Mouse (Mus musculus): ENCODE measurements around the gene Gpr85. TPM values are rescaled to one million over a fixed set of nuclear protein-coding genes. Genes with fewer than 3 reads are reported as not detected.
A peak's percentile ranks its signal among the peaks of the same experiment; 100 is the strongest.

The Gpr85 gene
- 60.2 and 65.0 TPM in 2 replicates for polyA plus RNA-seq (2015; fragmentation: Nextera tagmentation; extraction: Ambion mirVana)

DNA sequence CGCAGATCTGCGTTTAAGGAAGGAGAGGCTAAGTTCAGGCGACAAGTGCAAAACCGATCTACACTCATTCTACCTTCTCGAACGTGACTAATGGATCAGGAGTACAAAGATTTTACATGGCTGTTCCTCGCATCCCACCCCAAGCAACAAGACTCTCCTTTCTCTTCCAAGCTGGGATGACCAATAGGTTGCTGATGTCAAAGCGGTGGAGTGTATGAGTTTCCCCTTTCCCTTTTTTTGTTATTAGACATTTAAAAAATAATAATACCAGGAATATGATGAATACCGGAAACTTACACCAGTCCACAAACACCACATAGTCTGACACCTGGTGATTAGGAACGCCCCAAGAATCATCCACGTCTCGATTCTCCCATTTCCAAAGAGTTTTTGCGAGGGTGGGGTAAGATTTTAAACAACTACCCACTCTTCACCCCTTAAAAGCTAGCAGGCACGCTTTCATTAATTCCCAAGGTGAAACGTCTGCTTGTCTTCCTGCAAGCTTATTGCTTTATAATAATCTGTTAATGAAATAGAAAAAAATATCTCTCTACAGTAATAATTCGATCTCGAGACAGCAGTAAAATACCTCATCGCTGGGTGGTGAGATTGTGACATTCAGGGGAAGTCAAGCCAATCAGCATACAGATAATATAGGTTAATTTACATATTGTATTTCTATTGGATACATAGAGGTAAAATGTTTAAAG lies at the start of gene Gpr85:
Gene Gpr85 (minus strand): TSS at position 598 of the 710 bp plus-strand sequence.
- peak; percentile 22 for ATAC-seq
- H3K4me3 ChIP-seq, result peak within 1 kb of the TSS; percentile 65
- 40% methylated on average over 18 of the region's 18 CpGs for WGBS
- peaks cover 16% of the 10 kb centered on the region for H3K4me1 ChIP-seq
- no peaks in the 10 kb centered on the region for H3K36me3 ChIP-seq (ENCODE audit: poor library complexity, severe bottlenecking)
- peak within 1 kb of the TSS; percentile 74 for H3K4me2 ChIP-seq
- H3K9ac ChIP-seq, result peak within 1 kb of the TSS; percentile 94
- H3K27ac ChIP-seq, result peak within 1 kb of the TSS; percentile 98
- H3K27me3 ChIP-seq, result no peaks in the 10 kb centered on the region
- no peaks in the 10 kb centered on the region for H3K9me3 ChIP-seq (replicated peaks)

DNA sequence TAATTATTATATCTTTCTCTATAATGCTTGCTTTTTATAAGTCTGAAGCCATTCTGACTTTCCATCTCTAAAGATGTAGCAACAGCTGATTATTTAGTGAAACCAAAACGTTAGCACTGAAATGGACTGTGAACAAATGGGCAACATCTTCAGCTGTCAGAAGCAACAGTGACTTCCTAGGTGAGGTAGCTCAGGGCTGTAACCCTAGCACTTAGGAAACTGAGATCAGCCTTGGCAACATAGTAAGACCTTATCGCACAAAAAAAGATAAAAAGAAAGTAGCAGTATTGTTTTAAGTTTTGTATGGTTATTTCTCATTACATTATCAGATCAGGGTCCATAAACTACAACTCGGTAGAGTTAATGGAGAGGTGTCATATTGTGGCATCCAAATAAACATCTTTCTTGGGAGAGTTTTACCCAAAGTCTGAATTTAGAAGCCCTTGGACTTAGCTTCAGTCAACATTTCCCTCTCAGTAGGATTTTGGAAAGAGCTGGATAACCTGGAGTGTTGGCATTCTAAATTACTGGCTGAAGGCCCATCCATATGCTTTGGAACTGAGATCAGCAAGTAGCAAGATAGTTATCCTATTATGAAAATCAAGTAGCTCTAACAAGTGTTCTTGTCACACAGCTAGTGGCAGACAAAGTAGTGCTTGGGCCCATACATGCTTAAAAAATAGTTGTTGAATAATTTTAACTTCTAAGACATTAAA lies 45.3 kb upstream of the Gpr85 start:
- Histone ChIP-seq H3K36me3 (ENCODE audit: poor library complexity, severe bottlenecking) (no peaks in the 10 kb centered on the region), H3K27ac (no peak overlapping the region), H3K9ac (no peak overlapping the region), H3K27me3 (no peaks in the 10 kb centered on the region), H3K4me2 (no peak overlapping the region), H3K9me3 (replicated peaks) (no peaks in the 10 kb centered on the region), H3K4me3 (no peak overlapping the region), H3K4me1 (no peaks in the 10 kb centered on the region)
- no peak for ATAC-seq
- WGBS, result 92% methylated on average over 3 of the region's 3 CpGs

DNA sequence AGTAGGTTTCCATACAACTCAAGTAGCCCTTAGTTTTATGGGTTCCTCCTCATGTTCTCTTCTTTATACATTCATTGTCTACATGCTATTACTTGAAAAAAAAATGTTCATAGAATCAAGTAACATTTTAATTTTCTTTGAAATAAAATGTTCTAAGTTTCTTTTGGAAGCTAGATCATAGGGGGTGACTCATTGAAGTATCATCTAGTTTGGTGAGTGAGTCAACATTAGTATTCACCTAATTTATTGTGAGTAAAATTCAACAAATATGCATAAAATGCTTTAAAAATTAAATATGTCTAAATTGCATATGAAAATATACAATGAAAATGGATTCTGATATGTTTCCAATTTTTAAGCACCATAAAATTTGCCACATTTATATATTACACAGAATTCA lies 43.2 kb upstream of the Gpr85 start:
- H3K36me3 ChIP-seq (ENCODE audit: poor library complexity, severe bottlenecking), result no peaks in the 10 kb centered on the region
- no peak overlapping the region for H3K4me3 ChIP-seq
- H3K27me3 ChIP-seq, result no peaks in the 10 kb centered on the region
- H3K27ac ChIP-seq, result no peak overlapping the region
- no peaks in the 10 kb centered on the region for H3K4me1 ChIP-seq
- no peak overlapping the region for H3K4me2 ChIP-seq
- no peak for ATAC-seq
- H3K9ac ChIP-seq, result no peak overlapping the region
- H3K9me3 ChIP-seq (replicated peaks), result no peaks in the 10 kb centered on the region

DNA sequence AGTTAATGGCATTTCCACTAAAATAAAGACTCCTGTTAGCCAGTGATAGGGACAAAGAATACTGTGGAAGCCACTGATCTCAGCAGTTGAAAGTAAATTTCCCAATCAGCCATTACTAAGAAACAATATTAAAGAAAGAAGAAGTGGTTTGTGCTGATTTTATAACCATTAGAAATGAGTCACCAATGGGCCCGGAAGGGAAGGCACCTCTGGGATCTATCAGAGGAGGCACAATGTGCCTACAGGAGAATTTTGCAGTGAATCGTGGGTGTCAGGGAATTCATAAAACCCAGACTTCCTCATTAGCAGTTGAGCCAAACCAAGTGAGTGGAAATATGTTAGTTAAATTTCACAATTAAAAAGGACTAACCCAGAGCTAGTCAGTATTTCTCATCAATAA lies 34.2 kb upstream of the Gpr85 start:
- WGBS, result 92% methylated on average over 2 of the region's 2 CpGs

DNA sequence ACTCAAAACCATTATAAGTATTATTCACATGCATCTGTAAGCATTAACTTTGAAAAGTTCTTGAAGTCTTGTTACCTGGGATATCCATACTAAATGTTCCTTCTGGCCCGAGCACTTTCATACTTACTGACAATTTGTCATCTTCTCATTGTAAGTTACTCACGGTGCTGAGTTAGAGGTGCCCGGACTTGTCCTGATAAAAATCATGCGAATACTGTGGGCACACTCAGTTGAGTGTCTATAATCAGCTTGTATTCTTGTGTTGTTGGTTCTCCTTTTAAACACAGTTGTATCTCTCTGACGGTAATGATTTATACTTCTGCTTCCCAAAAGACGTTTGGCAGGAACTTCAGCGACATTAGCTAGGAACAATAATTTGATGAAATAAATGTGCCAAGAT lies 32.3 kb upstream of the Gpr85 start:
- no peaks in the 10 kb centered on the region for H3K9me3 ChIP-seq (replicated peaks)
- no peaks in the 10 kb centered on the region for H3K36me3 ChIP-seq (ENCODE audit: poor library complexity, severe bottlenecking)
- no peak for ATAC-seq
- H3K4me3 ChIP-seq, result no peak overlapping the region
- H3K9ac ChIP-seq, result no peak overlapping the region
- no peak overlapping the region for H3K27ac ChIP-seq
- peaks cover 10% of the 10 kb centered on the region; the same call in 1 of the 2 replicates for H3K4me1 ChIP-seq
- H3K27me3 ChIP-seq, result no peaks in the 10 kb centered on the region
- WGBS, result 79% methylated on average over 7 of the region's 7 CpGs
- peak overlapping the region; percentile 62; the same call in 1 of the 2 replicates for H3K4me2 ChIP-seq

More for the DNA sequence above, 34.2 kb upstream of the Gpr85 start:
- Histone ChIP-seq H3K27me3 (no peaks in the 10 kb centered on the region), H3K4me1 (peaks cover 9% of the 10 kb centered on the region; the same call in 1 of the 2 replicates), H3K9ac (no peak overlapping the region), H3K4me2 (no peak overlapping the region), H3K36me3 (ENCODE audit: poor library complexity, severe bottlenecking) (no peaks in the 10 kb centered on the region), H3K4me3 (no peak overlapping the region), H3K9me3 (replicated peaks) (no peaks in the 10 kb centered on the region), H3K27ac (no peak overlapping the region)
- ATAC-seq, result no peak

DNA sequence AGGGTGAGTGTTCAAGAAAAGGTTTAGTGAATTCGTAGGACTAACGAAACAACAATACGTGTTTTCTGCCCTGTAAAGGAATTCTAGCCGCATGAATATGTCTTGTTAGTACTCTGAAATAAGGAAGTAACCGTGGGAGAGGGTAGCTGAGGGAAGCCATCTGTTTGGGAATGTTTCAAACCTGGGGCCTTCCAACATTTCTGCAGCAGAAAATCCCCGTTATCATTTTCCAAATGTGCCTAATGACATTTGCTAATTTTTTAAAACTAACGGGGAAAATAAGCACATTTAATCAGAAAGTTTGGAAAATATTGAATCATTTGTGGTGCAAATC lies 31.9 kb upstream of the Gpr85 start:
- peak overlapping the region; percentile 60 for H3K4me3 ChIP-seq
- peak; percentile 76 for ATAC-seq
- no peaks in the 10 kb centered on the region for H3K36me3 ChIP-seq (ENCODE audit: poor library complexity, severe bottlenecking)
- peak overlapping the region; percentile 39; the same call in 1 of the 2 replicates for H3K9ac ChIP-seq
- no peaks in the 10 kb centered on the region for H3K27me3 ChIP-seq
- H3K4me2 ChIP-seq, result peak overlapping the region; percentile 62
- 0 out of 2 replicates have a peak overlapping the region, but pooled peaks have one; percentile 27 for H3K27ac ChIP-seq
- H3K9me3 ChIP-seq (replicated peaks), result no peaks in the 10 kb centered on the region
- peaks cover 10% of the 10 kb centered on the region; the same call in 1 of the 2 replicates for H3K4me1 ChIP-seq
- 2% methylated on average over 7 of the region's 7 CpGs for WGBS

DNA sequence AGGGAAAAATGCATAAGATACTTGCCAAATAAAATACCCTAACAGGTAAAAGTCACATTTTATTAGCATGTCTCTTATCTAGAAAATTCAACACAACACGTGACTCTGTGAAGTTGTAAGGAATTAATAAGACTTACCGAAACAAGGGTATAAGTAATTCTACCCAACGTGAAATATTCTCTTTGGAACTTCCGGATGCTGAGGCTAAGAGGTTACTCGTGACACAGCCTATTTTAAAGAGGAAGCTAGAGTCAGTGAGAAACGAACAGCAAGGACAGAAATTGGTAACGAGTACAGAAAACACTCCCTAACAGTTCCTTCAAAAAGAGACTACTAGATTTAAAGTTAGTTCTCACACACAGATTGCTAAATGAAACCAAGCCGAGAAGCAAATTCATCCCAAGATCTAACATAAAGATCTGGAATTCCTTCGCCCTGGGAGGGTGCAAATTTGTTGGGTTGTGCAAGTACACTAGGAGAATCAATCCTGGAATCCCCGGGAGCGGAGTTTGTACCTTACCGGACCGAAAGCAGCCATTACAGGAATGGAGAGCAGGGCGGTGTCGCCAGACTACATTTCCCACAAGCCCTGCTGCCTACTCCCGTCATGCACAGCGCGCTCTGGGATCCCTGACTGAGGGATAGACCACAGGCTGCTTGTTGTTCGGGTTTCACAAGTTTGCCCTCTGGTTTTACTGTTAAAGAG lies 31.3 kb upstream of the Gpr85 start, which contains the start of gene 2610001J05Rik:
Gene 2610001J05Rik (minus strand): TSS at position 600 of the 706 bp plus-strand sequence.
- Histone ChIP-seq H3K9me3 (replicated peaks) (no peaks in the 10 kb centered on the region), H3K9ac (peak within 1 kb of the TSS; percentile 74), H3K27ac (peak within 1 kb of the TSS; percentile 27; the same call in 1 of the 2 replicates), H3K36me3 (ENCODE audit: poor library complexity, severe bottlenecking) (no peaks in the 10 kb centered on the region), H3K4me2 (peak within 1 kb of the TSS; percentile 62), H3K4me1 (peaks cover 10% of the 10 kb centered on the region; the same call in 1 of the 2 replicates), H3K27me3 (no peaks in the 10 kb centered on the region), H3K4me3 (peak within 1 kb of the TSS; percentile 60)
- ATAC-seq, result peak; percentile 100
- WGBS, result under 1% methylated on average over 19 of the region's 19 CpGs

DNA sequence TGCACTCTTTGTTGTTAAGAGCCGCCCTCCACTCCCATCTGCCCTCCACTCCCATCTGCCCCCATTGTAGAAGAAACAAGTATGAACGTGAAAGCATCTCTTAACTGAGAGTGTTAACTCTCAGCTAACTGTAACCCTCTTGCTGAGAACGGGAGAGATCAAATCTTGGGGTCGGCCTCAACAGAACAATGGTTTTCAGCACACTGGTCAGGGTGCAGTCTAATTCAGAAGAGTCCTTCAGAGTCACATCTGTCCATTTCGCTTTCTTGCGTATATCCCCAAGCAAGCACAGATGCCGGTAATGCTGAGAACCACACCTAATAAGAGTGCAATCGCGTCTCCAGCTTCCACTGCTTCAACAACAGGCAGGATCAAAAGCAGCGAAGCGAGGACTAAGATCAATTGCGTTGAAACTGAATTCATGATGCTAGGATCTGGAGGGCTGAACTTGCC lies 30.6 kb upstream of the Gpr85 start:
- peak overlapping the region; percentile 60 for H3K4me3 ChIP-seq
- 19% methylated on average over 12 of the region's 12 CpGs for WGBS
- H3K9ac ChIP-seq, result peak overlapping the region; percentile 62
- peak; percentile 6; the same call in 1 of the 2 replicates for ATAC-seq
- no peak overlapping the region for H3K27ac ChIP-seq
- peaks cover 10% of the 10 kb centered on the region; the same call in 1 of the 2 replicates for H3K4me1 ChIP-seq
- no peaks in the 10 kb centered on the region for H3K36me3 ChIP-seq (ENCODE audit: poor library complexity, severe bottlenecking)
- no peaks in the 10 kb centered on the region for H3K27me3 ChIP-seq
- H3K4me2 ChIP-seq, result peak overlapping the region; percentile 62
- no peaks in the 10 kb centered on the region for H3K9me3 ChIP-seq (replicated peaks)

DNA sequence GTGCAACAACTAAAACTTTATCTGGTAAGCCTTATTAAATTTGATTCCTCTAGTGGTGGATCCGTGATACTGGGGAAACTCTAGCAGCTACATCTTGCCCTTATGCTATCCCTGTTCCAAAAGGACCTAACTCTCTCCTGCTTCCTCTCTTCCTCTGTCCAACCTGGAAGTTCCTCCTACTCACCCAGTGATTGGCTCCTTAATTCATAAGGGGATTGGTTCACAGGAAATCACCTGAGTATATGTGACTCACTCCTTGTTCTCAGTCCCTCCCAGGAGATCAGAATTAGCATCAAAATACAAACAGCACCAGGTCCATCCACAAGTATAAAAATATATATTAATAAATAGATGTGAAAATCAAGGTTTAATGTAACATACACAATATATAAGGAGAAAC lies 20.9 kb upstream of the Gpr85 start:
- ATAC-seq, result no peak
- no peaks in the 10 kb centered on the region for H3K36me3 ChIP-seq (ENCODE audit: poor library complexity, severe bottlenecking)
- no peak overlapping the region for H3K27ac ChIP-seq
- H3K4me2 ChIP-seq, result no peak overlapping the region
- no peak overlapping the region for H3K4me3 ChIP-seq
- no peaks in the 10 kb centered on the region for H3K4me1 ChIP-seq
- H3K9me3 ChIP-seq (replicated peaks), result no peaks in the 10 kb centered on the region
- H3K27me3 ChIP-seq, result no peaks in the 10 kb centered on the region
- no peak overlapping the region for H3K9ac ChIP-seq
- 90% methylated on average over 1 of the region's 1 CpGs for WGBS

DNA sequence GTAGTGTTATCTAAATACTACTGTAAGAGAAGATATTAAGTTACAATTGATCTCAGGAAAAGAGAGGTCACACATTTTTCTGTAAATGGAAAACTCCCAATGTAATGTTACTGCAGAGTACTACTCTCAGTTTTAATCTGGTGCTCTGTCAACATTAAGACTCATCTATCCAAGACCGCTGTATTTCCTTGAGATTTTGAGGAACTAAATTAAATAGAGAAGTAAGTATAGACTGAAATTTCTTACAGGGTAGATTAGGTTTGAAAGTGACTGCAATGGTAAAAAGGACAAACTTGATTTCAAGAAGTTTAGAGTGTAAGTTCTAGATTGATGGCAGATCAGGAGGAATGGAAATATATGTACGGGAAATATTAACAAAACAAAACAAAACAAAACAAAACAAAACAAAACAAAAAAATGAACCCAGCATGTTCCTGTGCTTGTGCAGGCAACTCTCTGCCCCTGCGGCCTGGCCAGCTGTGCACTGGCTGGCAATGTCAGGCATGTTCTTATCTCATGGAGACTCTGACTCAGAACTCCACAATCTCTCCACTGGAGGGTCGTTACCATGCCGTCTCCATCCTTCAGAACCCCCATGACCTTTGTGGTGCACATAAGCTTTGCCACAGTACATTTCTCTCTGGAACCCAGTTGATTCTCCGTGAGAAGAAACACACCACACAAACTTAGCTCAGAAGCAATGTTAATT lies 20.3 kb upstream of the Gpr85 start:
- WGBS, result 87% methylated on average over 6 of the region's 6 CpGs
- Histone ChIP-seq H3K27me3 (no peaks in the 10 kb centered on the region), H3K4me1 (no peaks in the 10 kb centered on the region), H3K4me3 (no peak overlapping the region), H3K9ac (no peak overlapping the region), H3K4me2 (no peak overlapping the region), H3K9me3 (replicated peaks) (no peaks in the 10 kb centered on the region), H3K27ac (no peak overlapping the region), H3K36me3 (ENCODE audit: poor library complexity, severe bottlenecking) (no peaks in the 10 kb centered on the region)
- no peak for ATAC-seq

DNA sequence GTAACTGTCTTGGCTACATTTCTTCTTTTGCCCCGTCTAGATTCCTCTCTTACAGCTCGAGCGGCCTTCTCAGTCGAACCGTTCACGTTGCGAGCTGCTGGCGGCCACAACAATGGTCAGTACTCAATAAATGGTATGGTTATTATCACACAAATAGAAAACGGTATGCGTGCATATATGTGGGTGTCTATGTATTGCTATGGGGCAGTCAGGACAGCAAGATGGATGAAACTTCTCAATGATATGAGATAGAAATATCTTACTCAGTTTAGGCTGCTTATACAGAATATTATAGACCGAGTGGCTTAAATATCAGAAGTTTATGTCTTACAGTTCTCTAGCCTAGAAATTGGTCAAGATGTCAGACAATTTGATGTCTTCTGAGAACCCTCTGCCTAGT lies 14.5 kb upstream of the Gpr85 start:
- Histone ChIP-seq H3K4me1 (no peaks in the 10 kb centered on the region), H3K27me3 (no peaks in the 10 kb centered on the region), H3K4me3 (no peak overlapping the region), H3K9me3 (replicated peaks) (no peaks in the 10 kb centered on the region), H3K27ac (no peak overlapping the region), H3K9ac (no peak overlapping the region), H3K36me3 (ENCODE audit: poor library complexity, severe bottlenecking) (no peaks in the 10 kb centered on the region), H3K4me2 (no peak overlapping the region)
- no peak for ATAC-seq
- WGBS, result 16% methylated on average over 11 of the region's 11 CpGs
